Mouse (Mus musculus) liver, embryonic 14.5 days (tissue): ENCODE measurements around the gene Taar7a. TPM values are rescaled to one million over a fixed set of nuclear protein-coding genes. Genes with fewer than 3 reads are reported as not detected.

Experiments
- ATAC-seq: fragments of 200-750 bp; cut with Nextera tagmentation; 2 replicates; pipeline ENCODE4 v1.8.0; 2017; ENCODE audit warnings: moderate number of reproducible peaks, mild to moderate bottlenecking, moderate library complexity; ENCODE audit not compliant: insufficient read depth
- DNase-seq, 3 experiments: peaks; one replicate each; pipeline ENCODE4 v3.0.0-alpha.2; 2012 to 2013; ENCODE audit warnings: low read depth in 3 of 3, low spot score in 3 of 3
- H3K27ac ChIP-seq: fragments of 300-500 bp; sonication (generic); 2 replicates; pipeline ENCODE4 v1.5.1; 2014; ENCODE audit warnings: moderate library complexity, mild to moderate bottlenecking, control low read depth, inconsistent platforms
- H3K27me3 ChIP-seq: fragments of 300-500 bp; sonication (generic); 2 replicates; pipeline ENCODE4 v1.6.1; 2014; ENCODE audit warnings: mild to moderate bottlenecking, low read length, moderate library complexity; ENCODE audit not compliant: control insufficient read depth, insufficient read depth
- H3K36me3 ChIP-seq: fragments of 300-500 bp; sonication (generic); replicated peaks from 2 replicates; pipeline ENCODE4 v1.6.1; 2014; ENCODE audit warnings: low read depth; ENCODE audit not compliant: control insufficient read depth, insufficient read depth
- H3K4me1 ChIP-seq, 2 experiments: fragments of 200-500 bp in 1 of 2; fragments of 300-500 bp in 1 of 2; sonication (generic) in 1 of 2; replicated peaks; 2 replicates each; pipeline ENCODE4 v1.6.1; 2012 to 2014; ENCODE audit warnings: antibody characterized with exemption in 1 of 2, inconsistent platforms in 1 of 2, low read length in 1 of 2; ENCODE audit not compliant: control insufficient read depth in 2 of 2, insufficient read depth in 2 of 2
- H3K4me2 ChIP-seq: fragments of 300-500 bp; sonication (generic); 2 replicates; pipeline ENCODE4 v1.6.1; 2014; ENCODE audit warnings: low read depth, mild to moderate bottlenecking, control low read depth, moderate library complexity
- H3K4me3 ChIP-seq, 2 experiments: fragments of 200-500 bp in 1 of 2; fragments of 300-500 bp in 1 of 2; sonication (generic) in 1 of 2; 2 replicates each; pipeline ENCODE4 v1.5.1; 2012 to 2014; ENCODE audit warnings: low read depth in 2 of 2, low read length in 2 of 2, mild to moderate bottlenecking in 2 of 2, control low read depth in 1 of 2, inconsistent platforms in 1 of 2, moderate library complexity in 1 of 2; ENCODE audit not compliant: insufficient read depth in 1 of 2
- H3K9ac ChIP-seq: fragments of 300-500 bp; sonication (generic); replicated peaks from 2 replicates; pipeline ENCODE4 v1.6.1; 2014; ENCODE audit warnings: mild to moderate bottlenecking, control low read depth, moderate library complexity
- H3K9me3 ChIP-seq: fragments of 300-500 bp; sonication (generic); 2 replicates; pipeline ENCODE4 v1.6.1; 2016; ENCODE audit warnings: low read length, mixed read lengths; ENCODE audit not compliant: control insufficient read depth
- CTCF ChIP-seq: IDR thresholded peaks from 2 replicates; pipeline ENCODE4 v1.5.1; 2016; ENCODE audit warnings: antibody characterized with exemption, low read depth, control low read depth
- EP300 ChIP-seq: IDR thresholded peaks from 2 replicates; pipeline ENCODE4 v1.6.1; 2016; ENCODE audit warnings: antibody characterized with exemption, low read depth
- WGBS: fragments of 180-500 bp; shearing (Covaris S2); extraction: QIAGEN DNeasy Blood & Tissue Kit; methylation state at CpG from one replicate; pipeline ENCODE4 v1.1.7; 2014; ENCODE audit not compliant: insufficient replicate concordance; 5-methylcytosine and 5-hydroxymethylcytosine counted together
- polyA plus RNA-seq, 2 experiments: library from polyadenylated mRNA; depleted of rRNA in 1 of 2; stranded (reverse) in 1 of 2; unstranded in 1 of 2; fragments of >200 nt; fragmentation: Nextera tagmentation in 1 of 2; extraction: Ambion mirVana in 1 of 2; gene quantifications; 2 replicates each; pipeline versions ENCODE4 v1.2.1 to v1.2.3; 2012 to 2014

Taar7a gene
- polyA plus RNA-seq, 2 experiments: not detected

DNA sequence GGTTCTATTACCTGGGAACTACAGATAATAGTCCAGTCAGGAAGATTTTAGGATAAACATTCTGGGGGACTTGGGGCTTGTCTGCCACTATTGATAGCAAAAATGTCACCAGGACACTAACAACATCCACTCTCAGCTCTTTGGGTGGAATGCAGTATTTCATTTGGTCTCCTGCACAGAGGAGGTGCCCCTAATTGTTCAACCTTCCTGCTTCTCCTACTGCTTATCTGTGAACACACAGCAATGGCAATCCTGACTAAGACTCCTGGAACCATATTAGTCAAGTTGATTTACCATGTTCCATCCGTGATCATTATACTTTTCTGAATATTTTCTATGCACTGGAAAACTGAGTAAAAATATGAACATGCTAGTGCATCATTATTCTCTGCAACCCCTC, 14.9 kb upstream of the Taar7a start:
- TF ChIP-seq CTCF (no peak), EP300 (peak; percentile 43; the same call in 1 of the 2 replicates)
- Histone ChIP-seq H3K9ac (no peak overlapping the region), H3K27ac (no peak overlapping the region), H3K36me3 (no peaks in the 10 kb centered on the region), H3K4me1 (peaks cover 13 to 22% of the 10 kb centered on the region in 2 experiments), H3K27me3 (no peaks in the 10 kb centered on the region), H3K4me2 (no peak overlapping the region), H3K9me3 (no peaks in the 10 kb centered on the region), H3K4me3 (no peak overlapping the region)
- 29% methylated on average over 1 of the region's 1 CpGs for WGBS
- peak; percentile 66; the same call in 1 of the 2 replicates for ATAC-seq
- peak in 1 of 3 experiments; percentile 4 for DNase-seq

DNA sequence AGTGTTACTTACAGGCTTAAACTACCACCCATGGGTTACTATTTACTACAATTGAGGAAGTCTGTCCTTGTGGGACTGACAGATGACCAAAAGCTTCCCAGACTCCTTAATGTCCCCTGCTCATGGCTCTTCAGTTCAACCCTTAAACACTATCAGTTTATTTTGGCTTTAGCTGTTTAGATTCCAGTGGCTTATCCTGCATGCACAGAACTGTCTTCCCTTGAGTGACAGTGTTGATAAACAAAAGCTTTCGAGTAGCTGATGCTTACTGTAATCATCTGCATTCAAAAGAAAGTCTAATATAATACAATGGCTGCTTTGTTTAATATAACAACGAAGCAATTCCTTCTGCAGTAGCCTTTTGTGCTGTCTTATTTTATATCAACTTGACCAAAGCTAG, 13.8 kb upstream of the Taar7a start:
- TF ChIP-seq CTCF (no peak), EP300 (peak; percentile 73)
- DNase-seq (peak; percentile 17 to 40 (median 38)), ATAC-seq (peak; percentile 86)
- Histone ChIP-seq H3K36me3 (no peaks in the 10 kb centered on the region), H3K4me2 (peak overlapping the region; percentile 34; the same call in 1 of the 2 replicates), H3K9ac (no peak overlapping the region; the same call in 1 of the 2 replicates), H3K27me3 (no peaks in the 10 kb centered on the region), H3K4me1 (peaks cover 13 to 22% of the 10 kb centered on the region in 2 experiments), H3K27ac (peak overlapping the region; percentile 37; the same call in 1 of the 2 replicates), H3K4me3 (no peak overlapping the region), H3K9me3 (no peaks in the 10 kb centered on the region)
- WGBS: 21% methylated on average over 2 of the region's 2 CpGs

DNA sequence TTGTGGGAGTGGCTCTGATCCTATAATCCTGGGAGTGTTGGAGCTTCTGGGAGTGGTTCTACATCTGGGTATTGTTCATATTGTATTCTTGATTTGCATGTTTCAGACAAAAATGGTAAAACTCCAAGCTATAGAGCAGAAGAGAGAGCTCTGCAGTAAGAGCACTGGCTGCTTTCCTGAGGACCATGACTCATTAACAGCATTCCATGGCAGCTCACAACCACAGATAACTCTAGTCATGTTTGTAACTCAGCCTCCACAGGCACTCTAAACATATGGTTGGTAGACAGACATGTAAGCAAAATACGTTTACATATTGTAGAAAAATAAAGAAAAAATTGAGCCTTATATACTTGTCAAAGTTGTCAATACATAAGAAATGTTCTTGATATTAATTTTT, 13.2 kb upstream of the Taar7a start:
- Histone ChIP-seq H3K4me3 (no peak overlapping the region), H3K36me3 (no peaks in the 10 kb centered on the region), H3K27ac (no peak overlapping the region), H3K9ac (no peak overlapping the region), H3K4me1 (peaks cover 13 to 22% of the 10 kb centered on the region in 2 experiments), H3K9me3 (no peaks in the 10 kb centered on the region), H3K4me2 (no peak overlapping the region), H3K27me3 (no peaks in the 10 kb centered on the region)
- 43% methylated on average over 1 of the region's 1 CpGs for whole genome bisulfite sequencing
- DNase-seq (no peak), ATAC-seq (no peak)
- TF ChIP-seq EP300 (no peak), CTCF (no peak)

DNA sequence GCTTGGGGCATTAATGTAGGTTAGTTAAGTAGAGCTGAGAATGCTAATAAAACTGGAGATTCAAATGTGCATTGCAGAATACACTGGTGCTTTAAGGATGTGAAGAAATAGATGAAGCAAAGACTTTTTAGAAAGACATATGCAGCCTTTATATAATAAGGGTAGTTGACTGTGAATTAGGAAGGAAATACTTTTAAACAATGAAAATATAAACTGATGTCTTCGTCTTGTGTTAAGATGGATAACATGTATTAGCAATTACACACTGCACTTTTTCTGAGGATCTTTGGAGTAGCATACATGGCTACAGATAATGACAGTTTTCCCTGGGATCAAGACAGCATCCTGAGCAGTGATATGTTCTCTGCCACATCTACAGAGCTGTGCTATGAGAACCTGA, 6.4 kb upstream of the Taar7a start, which contains the start of gene Taar7b:
Gene Taar7b (plus strand): TSS at position 301 of the 400 bp plus-strand sequence.
- 67% methylated on average over 1 of the region's 1 CpGs for WGBS
- H3K4me2 ChIP-seq: no peak within 1 kb of the TSS
- no peaks in the 10 kb centered on the region for H3K9me3 ChIP-seq
- no peaks in the 10 kb centered on the region for H3K36me3 ChIP-seq
- H3K4me1 ChIP-seq: no peaks in the 10 kb centered on the region
- ATAC-seq: no peak
- H3K27ac ChIP-seq: no peak within 1 kb of the TSS
- H3K9ac ChIP-seq: no peak within 1 kb of the TSS
- TF ChIP-seq CTCF (no peak), EP300 (no peak)
- H3K27me3 ChIP-seq: no peaks in the 10 kb centered on the region
- no peak within 1 kb of the TSS for H3K4me3 ChIP-seq
- DNase-seq: no peak

DNA sequence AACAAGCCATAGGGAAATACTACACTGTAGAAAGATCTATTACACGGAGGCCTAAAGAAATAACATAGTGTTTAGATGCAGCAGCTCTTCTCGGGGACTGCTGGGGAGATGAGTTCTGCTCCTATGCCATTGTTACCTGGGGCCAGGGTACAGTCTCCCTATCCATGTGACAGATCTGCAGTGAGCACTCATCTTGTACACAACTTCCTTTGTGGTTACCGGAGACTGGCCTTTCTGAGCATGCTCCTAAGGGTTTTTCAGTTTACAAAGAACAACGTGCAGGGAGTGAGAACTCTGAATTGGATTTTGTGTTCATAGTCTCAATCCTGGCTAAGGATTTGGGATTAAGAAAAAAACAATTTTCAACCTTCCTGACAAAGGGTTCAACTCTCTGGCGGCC, 6.9 kb downstream of the Taar7a start:
- no peak for ATAC-seq
- no peaks in the 10 kb centered on the region for H3K27me3 ChIP-seq
- TF ChIP-seq EP300: no peak
- no peak for TF ChIP-seq CTCF
- no peaks in the 10 kb centered on the region for H3K9me3 ChIP-seq
- H3K27ac ChIP-seq: no peak overlapping the region
- H3K4me1 ChIP-seq: no peaks in the 10 kb centered on the region
- no peak overlapping the region for H3K9ac ChIP-seq
- 30% methylated on average over 5 of the region's 5 CpGs for WGBS
- no peak for DNase-seq
- no peaks in the 10 kb centered on the region for H3K36me3 ChIP-seq
- no peak overlapping the region for H3K4me3 ChIP-seq
- H3K4me2 ChIP-seq: no peak overlapping the region
